Mouse (Mus musculus) mouse trophoblast stem cell (cell line): ENCODE data around the gene Fryl.

Experiments
- in situ Hi-C, 2 experiments: fragments of 300-500 bp; cut with MseI, MboI; formaldehyde crosslinking; loops; 2 replicates in 1 of 2; 3 replicates in 1 of 2; pipeline ENCODE4 v1.15.1; 2025

The Fryl gene

DNA sequence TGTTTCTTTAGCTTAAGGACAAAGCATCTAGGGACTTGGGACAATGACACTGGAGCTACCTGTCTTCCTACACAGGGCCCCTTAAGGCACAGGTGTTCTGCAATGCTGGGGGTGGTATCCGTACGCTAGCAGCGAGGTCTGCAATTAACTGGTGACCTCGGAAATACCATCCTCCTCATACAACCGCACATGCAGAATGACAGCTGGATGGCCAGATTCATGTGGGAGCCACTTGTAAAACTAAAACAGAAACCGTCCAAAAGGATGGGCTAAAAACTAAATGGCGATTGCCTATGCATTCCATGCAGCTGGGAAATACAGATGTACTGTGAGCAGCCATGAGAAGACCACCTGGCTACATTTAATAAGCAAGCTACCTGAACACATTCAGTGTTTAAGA lies 34.6 kb downstream of the Fryl start:
- in situ Hi-C loops, result no loop called here

DNA sequence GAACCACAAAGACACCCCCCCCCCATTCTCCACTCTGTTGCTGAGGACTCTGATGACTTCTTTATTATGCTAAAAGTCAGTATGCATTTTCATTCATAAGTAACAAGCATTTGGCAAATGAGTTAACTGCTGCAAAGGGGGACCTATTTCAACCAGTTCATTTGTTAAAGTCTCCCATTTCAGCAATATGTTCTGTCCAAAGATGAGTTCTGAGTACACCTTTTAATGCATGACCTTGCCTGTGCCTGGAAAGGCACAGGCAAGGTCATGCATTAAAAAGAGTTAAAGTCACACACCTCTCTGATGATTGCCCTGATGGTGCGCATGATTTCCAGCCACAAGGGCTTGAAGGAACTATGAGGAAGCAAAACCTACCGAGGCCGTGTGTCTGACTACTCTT lies 36.7 kb downstream of the Fryl start:
- in situ Hi-C loops, result no loop called here

DNA sequence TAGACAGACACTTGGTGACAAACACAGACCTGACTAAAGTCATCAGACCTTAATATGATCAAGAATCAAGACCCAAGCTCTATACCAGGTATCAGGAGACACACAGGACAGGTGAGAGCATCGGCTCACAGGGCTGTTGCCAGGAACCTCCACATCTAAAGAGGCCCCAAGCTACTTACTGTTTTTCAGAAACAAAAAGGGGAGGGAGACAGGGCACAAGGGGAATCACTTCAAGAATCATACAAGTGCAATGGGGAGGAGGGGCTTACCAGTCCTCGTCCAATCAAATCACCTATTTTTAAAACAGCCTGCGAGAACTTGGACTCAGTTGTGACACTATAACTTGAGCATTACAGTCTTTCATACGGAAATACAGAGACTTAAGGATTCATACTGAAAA lies 38.4 kb downstream of the Fryl start:
- in situ Hi-C loops, result no loop called here

DNA sequence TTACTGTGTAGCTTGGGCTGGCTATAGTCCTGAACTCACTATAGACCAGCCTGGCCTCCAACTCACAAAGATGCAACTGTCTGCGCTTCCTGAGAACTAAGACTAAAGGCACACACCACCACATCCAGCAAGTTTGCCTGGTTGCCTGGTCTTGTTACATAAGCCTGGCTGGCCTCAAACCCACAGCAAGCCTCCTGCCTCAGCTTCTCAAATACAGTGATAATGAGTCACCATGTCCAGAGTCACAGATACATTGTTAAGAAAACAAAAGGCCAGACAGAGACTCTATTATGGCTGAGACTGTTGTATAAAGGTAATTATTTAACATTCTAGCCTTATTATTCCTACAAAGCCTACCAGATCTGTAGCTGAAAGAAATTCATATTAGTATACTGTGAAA lies 39.3 kb downstream of the Fryl start:
- in situ Hi-C loops, result no loop called here

DNA sequence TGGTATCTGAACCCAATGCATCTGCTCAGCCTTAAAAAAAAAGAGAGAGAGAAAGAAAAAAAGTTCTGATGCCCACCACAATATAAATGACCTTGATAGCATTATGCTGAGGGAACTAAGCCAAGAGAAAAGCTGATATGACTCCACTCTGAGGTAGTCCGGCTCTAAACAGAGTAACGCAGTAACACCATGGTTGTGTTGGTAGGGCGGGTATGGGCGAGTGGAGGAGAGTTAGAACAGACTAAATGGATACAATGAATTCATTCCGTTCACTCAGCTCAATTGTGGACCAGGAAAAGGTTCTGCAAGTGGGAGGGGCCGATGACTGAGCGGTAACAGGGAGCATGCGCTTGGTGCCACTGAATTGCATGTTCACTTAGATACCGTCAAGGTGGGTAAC lies 40.4 kb downstream of the Fryl start:
- in situ Hi-C loops, result no loop called here

DNA sequence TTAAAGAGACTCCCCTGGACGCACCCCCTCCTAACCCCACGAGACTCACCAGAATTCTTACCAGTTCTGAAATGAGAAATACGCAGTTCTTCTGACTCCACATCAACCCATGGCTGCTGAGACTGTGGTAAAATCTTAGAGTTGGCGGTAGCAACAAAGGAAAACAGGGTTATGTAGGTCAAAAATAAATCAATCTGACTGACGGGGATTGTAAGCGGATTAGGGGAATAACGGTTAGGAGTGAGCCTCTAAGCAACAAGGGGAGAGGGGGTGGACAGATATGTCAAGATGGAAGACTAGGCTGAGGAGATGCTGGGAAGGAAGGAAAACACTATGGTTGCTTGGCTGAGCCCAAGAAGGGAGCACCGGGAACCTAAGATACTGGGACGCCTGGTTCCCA lies 44.0 kb downstream of the Fryl start:
- in situ Hi-C loops, result no loop called here

DNA sequence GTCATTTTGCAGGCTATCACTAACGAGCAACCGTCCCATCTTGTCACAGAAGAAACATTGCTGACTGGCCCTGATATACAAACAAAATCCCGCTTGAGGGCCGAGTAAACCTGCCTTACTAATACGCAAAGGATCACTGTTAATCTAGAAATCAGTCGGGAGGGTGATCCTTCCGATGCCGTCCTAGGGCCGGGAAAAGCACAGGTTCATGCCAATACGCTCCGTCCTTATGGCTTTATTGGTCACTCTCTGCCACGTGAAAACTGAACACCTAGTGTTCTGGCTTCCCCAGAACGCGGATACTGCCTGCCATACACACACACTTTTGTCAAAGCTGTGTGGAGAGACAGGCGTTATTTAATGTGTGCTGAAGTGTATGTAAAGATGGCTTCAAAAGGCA lies 44.5 kb downstream of the Fryl start:
- in situ Hi-C loops, result no loop called here

DNA sequence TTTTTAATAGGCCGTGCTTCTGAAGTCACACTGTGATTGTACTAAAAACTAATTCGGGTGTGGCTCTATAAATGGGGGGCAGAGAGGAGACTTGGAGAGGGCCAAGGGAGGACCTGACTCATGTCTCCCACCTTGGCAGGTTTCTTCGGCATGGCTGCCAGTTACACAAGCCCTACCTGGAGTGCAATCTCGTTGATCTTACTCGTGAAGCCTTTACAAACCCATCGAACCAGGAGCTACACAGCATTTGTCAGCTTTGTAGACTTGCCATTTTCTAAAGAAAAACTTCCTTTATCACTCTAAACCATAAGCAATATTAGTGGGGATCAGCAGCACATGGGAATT lies 45.5 kb downstream of the Fryl start:
- in situ Hi-C loops, result no loop called here

DNA sequence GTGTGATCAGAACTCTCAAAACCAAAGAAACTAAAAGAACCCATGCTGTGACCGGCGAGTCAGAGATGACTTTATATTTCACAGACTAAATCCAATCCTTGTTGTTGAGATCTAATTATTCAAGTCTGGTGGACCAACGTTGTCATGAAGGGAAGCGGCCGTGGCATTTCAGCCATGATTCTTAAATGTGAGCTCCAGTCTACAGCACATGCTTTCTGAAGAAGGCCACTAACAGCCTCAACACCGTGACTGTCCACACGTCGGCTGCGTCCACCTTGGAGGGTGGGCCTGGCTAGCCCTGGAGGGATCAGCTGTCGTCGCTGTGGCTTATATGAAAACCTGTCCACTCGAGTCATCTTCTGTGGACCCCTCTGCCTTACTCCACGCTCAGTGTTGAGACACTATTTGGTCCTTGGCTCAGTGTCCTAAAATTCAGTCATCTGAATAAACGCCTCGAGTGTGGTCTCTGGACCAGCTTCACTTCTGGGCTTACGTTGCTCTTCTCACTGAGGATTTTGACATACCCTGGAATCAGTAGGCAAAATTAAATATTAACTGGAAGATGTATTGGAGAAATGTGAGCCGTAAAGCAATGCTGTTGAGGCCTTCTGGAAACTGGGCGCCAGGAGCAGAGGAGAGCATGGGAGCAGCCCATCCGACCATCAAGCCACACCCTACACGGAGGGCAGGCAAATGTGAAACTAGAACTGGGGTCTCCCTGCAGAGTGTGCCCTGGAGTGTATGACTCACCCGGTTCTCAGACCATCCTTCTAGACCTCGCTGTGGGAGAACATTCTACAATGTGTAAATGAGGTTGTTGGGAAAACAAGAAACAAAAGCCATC lies 46.1 kb downstream of the Fryl start:
- in situ Hi-C loops, result no loop called here

DNA sequence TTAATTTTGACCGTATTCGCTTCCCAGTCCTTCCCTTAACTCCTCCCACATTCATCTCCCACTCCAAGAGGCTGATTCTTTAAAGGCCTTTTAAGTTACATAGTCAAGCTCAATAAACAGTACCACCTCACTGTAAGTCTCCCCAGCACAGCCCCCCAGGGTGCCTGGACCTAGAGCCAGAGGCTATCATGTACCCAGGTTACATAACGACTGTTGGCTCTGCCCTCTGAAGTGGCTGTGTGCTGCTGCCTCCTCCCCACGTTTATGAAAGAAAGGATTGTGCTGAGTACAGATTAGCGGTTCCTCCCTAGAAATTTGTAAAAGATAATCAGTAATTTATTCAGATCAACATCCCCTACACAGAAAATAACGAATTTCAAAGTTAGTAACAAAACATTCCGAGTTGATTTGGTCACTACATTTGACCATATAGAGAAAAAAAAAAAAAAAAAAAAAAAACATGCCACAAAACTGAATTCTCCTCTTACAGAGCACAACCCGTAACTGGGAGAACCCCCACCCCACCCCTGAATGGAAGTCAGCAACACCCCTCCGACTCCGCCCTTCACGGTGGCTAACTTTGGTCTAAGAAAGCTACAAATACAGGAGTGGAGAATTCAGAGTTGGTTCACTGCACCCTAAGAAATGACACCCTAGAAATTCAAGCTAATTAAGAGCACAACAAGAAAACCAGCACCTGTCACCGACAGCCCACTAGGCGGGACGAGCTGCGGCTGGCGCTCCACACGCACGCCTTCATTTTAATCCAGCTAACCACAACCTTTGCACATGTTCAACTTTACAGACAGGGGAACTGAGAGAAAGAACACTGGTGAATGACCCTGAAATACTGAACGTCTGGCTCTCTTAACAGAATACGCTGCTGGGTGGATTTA lies 47.0 kb downstream of the Fryl start:
- in situ Hi-C loops, result no loop called here

DNA sequence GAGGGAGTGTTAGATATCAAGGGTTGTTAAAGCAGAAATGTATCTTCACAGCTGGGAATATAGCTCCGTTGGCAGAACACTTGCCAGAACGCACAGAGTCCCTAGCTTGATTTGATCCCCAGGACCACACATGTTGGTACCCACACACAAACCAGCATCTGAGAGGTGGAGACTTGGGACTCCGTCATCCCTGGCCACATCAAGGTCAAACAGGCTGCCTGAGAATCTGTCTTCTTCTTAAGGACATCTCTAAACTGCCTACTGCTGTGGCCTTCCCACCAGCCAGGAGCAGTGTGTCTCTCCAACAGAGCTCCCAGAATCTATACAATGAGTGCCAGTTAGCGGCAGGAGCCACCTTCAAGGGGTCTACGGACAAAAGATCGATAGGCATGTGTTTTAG lies 47.8 kb downstream of the Fryl start:
- in situ Hi-C loops, result no loop called here

DNA sequence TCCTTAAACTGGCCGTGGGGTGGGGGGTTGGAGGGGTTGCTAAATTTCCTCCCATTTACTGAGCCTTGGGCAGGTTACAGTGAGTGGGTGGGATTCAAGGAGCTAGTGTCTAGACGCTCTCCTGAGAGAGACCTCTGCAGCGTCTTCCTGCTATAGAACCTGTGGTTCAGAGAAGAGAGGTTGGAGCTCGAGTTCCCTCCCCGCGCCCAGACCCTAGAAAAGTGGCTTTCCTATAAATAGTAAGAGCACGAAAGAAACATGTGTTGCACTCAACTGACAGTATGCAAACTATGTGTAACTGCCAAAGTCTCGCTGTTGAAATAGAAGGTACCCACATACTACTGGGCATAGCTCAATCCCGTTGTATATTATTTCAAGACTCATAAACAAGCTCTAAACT lies 49.7 kb downstream of the Fryl start:
- in situ Hi-C loops, result no loop called here

DNA sequence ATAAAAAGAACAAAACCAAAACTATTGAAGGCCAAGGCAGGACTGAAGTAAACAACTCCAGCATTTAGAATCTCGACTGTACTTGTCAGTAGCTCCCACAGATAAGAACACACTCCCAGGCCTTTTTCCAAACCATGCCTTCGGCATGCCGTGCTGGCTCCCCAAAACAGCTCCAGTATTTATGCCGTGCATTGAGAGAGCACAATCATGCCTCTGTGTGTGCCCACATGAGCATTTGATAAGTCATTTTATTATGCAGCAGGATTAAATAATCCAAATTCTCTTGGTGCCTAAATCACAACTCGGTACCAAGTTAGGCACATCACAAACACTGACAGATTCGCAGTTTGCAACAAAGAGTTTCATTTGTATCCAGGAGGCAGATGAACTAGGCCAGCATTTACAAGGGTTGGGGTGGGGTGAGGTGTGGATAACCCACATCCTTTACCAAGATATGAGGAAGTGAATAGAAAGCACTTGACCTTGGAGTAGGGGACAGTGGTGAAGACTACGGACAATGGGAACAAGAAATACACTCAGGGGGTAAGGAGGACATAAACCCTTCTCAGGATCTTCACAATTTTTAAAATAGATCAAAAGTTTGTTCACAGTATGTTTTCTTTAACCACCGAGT lies 50.3 kb downstream of the Fryl start:
- in situ Hi-C loops, result no loop called here

DNA sequence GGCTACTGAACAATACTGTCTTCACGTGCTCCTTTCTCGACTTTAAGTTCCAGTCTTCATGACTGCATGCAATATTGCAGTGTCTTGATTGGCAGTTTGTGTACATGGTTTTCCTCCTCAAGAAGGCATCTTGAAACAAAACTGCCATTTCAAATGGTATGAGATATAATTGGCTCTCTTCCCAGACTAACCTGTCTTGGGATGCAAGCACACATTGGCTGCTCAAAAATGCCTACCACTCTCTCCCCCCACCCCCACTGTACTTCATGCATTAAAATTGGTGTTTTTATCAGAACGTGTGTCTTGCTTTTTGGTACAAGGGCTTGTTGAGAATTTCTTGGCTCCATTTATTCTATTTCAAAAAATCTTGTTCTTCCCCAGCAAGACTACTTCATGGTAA lies 51.4 kb downstream of the Fryl start:
- in situ Hi-C loops, result no loop called here

DNA sequence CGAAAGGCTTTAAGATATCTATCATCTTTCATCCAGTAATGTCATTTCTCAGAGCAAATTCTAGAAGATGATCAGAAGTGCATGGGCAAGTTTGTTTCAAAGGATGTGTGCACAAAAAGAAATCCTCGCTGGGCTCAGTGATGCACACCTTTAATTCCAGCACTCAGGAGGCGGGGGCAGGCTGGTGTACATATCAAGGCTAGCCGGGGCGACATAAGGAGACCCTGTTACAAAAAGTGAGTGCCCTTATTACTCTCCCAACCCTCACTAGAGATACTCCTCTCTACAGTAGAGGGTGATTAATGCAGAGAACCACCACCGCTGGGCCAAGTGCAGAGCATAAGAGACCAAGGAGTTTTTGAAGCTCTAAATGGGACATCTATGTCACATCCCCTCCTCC lies 53.9 kb downstream of the Fryl start:
- in situ Hi-C loops, result no loop called here

DNA sequence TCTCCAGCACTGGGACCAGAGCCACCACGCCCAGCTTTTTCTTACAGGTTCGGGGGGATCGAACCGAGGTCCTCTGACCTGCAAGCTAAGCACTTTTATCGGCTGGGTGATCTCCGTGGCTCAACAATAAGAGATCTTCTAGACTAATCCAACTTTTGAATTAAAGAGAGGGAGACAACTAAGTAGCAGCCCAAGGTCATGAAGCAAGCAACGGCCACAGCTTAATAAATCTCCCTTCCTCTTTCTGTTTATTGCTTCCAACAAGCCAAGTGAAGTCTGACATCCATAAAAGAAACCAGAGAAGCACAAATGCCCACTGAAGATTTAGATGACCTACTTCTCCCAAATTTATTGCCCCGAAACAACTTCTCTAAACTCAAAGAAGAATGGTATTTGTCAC lies 54.3 kb downstream of the Fryl start:
- in situ Hi-C loops, result no loop called here

DNA sequence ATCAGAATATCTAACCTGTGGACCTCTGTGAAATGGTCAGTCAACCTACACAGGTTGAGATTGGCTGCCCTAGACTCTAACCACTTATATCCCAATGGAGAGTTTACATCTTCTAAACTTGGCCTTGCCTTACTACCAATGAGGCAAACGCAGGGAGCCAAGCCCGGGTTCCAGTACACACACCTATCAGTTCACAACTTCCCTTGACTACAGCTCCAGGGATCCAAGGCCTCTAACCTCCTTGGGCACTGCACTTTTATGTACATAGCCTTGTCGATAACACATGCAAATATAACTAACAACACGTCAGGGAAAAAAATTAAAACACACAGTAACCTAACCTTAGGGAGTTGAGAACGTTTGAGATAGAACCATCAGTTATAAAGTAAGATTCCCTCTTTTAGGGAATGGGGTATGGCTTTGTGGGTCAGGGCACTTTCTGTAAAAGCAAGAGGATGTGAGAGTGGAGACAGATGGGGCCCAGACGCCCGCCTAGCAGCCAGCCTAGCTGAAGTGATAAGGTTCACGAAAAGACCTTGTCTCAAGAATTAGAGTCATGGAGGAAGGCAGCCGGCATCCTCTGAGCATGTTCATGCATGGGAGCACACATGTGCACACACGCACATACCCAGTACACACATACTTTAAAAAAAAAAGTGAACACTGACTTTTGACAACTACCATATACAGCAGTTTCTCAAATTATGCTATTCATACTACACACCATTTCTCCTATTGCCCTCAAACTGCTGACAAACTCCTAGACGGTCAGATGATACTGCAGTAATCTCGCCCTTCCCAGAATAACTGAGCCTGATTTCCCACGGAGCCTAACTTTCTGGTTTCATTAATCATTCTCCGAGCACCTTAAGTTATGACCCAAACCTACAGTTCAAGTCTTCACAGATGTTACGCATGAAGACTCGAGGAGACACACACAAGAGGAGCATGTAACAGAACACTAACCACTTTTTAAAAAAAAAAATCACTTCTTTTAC lies 55.7 kb downstream of the Fryl start:
- in situ Hi-C loops, result no loop called here

DNA sequence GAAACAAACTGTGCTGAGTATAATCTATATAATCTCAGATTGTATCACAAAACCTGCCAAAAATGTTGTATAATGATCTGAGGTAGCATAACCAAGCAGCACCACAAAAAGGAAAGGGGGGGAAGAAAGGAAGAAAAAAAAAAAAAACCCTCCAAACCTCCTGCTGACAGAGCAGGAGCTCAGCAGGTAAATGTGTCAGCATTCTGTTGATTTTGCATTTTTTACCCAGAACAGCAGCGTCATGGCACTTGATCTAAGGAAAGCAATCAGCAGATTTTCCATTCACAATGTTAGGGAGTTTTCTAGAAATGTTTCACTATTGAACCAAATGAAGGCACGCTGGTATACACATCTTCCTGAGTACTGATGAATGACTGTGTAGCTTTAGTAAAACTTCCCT lies 56.8 kb downstream of the Fryl start:
- in situ Hi-C loops, result no loop called here

DNA sequence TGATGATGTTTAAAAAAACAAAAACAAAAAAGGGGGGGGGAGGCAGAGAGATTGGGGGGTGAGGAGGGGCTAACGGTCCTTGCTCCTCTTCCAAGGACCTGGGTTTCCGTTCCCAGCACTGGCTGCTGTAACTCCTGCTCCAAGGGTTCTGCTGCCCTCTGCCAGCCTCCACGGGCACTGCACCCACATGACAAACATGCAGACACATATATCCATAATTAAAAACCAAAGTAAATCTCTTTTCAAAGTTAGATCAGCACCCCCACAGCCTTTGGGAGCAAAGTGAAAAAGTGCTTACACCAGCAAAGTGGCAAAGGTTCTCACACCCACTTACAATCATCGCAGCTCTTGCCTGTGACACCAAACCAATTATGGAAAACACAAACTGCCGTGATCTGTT lies 57.7 kb downstream of the Fryl start:
- in situ Hi-C loops, result no loop called here

DNA sequence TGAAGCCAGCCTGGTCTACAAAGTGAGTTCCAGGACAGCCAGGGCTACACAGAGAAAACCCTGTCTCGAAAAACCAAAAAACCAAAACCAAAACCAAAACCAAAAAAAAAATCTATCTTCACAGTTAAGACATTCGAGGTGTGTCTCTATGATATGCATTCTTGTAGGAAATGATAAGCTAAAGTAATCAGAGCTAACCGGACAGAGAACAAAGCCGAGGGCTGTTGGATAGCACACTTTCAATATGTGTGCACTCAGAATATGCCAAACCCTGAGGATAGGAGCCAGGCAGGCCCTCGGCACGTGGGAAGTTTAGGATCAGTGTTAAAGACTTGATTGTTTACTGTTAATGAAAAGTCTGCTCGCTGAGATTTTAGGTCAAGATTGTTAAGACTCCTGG lies 58.6 kb downstream of the Fryl start:
- in situ Hi-C loops, result no loop called here

DNA sequence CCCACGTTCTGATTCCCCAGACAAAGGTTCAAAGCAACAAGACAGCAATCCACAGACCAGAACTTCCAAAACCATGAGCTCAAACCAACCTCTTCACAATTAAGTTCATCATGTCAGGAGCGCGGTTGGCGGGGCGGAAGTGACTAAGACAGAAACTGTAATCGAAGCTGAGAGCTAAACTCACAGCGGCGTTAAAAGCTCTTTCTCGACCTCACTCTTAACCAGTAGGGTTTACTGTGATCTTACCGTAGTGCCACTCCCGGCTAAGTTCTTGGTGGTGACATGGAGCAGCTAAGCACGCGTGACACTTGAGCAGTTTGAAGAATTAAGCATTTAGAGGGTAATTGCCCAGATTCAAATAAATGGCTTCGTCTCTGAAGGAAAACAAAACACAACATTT lies 61.7 kb downstream of the Fryl start:
- in situ Hi-C loops, result no loop called here
